Mouse (Mus musculus) C2C12 (cell line): Measurements from ENCODE around the gene Nip7. TPM values are rescaled to one million over a fixed set of nuclear protein-coding genes. Genes with fewer than 3 reads are reported as not detected.

ENCODE experiments used
- H3K27me3 ChIP-seq: one replicate; pipeline ENCODE4 v1.6.1; 2011; ENCODE audit not compliant: control insufficient read depth, insufficient read depth, insufficient read length
- H3K36me3 ChIP-seq: one replicate; pipeline ENCODE4 v1.6.1; 2011; ENCODE audit not compliant: control insufficient read depth, insufficient read depth
- H3K4me3 ChIP-seq: one replicate; pipeline ENCODE4 v1.5.1; 2011; ENCODE audit warnings: mild to moderate bottlenecking, control low read depth; ENCODE audit not compliant: poor library complexity, insufficient read depth, severe bottlenecking
- H3K79me2 ChIP-seq: one replicate; pipeline ENCODE4 v1.6.1; 2011; ENCODE audit not compliant: control insufficient read depth, insufficient read depth
- H3K79me3 ChIP-seq: one replicate; pipeline ENCODE4 v1.6.1; 2011; ENCODE audit warnings: low read depth, control low read depth
- H3ac ChIP-seq: one replicate; pipeline ENCODE3; 2011; ENCODE audit warnings: low read depth; ENCODE audit not compliant: control insufficient read depth, insufficient read length
- CEBPB ChIP-seq: IDR thresholded peaks from one replicate; pipeline ENCODE4 v1.6.1; 2011; ENCODE audit warnings: low read depth, mild to moderate bottlenecking, control low read depth, moderate library complexity
- CTCF ChIP-seq: IDR thresholded peaks from one replicate; pipeline ENCODE4 v1.5.1; 2011; ENCODE audit not compliant: control insufficient read depth, insufficient read depth, insufficient read length
- FOSL1 ChIP-seq: IDR thresholded peaks from one replicate; pipeline ENCODE4 v1.8.0; 2011; ENCODE audit warnings: mild to moderate bottlenecking, low read length; ENCODE audit not compliant: poor library complexity, insufficient read depth, severe bottlenecking
- MAX ChIP-seq: IDR thresholded peaks from one replicate; pipeline ENCODE4 v1.6.1; 2011; ENCODE audit warnings: mild to moderate bottlenecking, control low read depth
- MYOD1 ChIP-seq: IDR thresholded peaks from one replicate; pipeline ENCODE4 v1.6.1; 2011; ENCODE audit warnings: low read depth; ENCODE audit not compliant: control insufficient read depth, insufficient read length
- MYOG ChIP-seq: IDR thresholded peaks from one replicate; pipeline ENCODE4 v1.6.1; 2011; ENCODE audit not compliant: control insufficient read depth, insufficient read length; ENCODE audit errors: extremely low read depth
- USF1 ChIP-seq: IDR thresholded peaks from one replicate; pipeline ENCODE4 v1.6.1; 2011; ENCODE audit warnings: low read depth, mild to moderate bottlenecking, control low read depth, moderate library complexity
- polyA plus RNA-seq: library from polyadenylated mRNA; unstranded; fragments of >200 nt; fragmentation: generic; extraction: Trizol; gene quantifications from one replicate; pipeline ENCODE4 v1.2.1, GENCODE M21; 2012; ENCODE audit warnings: missing spikeins

The Nip7 gene
- polyA plus RNA-seq, 1 experiment: 119 TPM

DNA sequence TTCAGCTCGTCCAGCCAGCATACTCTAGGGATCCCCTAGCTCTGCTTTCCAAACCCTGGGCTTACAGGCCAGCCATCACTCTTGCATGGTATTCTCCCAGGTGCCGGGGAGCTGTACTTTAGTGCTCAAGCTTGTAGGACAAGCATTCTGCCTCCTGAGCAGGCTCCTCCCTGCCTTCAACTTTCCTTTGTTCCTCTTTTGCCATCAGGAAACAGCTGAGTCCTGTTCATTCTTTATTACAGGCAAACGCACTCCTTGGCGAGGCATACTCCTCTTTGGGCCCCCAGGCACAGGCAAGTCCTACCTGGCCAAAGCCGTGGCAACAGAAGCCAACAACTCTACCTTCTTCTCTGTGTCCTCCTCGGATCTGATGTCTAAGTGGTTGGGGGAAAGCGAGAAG is 16.0 kb upstream of the Nip7 start:
- no peak overlapping the region for H3ac ChIP-seq
- H3K79me2 ChIP-seq: peaks cover 5% of the 10 kb centered on the region
- H3K27me3 ChIP-seq: no peaks in the 10 kb centered on the region
- no peaks in the 10 kb centered on the region for H3K79me3 ChIP-seq
- H3K4me3 ChIP-seq: no peak overlapping the region
- H3K36me3 ChIP-seq: peaks cover 59% of the 10 kb centered on the region
- no peak for TF ChIP-seq FOSL1
- TF ChIP-seq CTCF: no peak
- TF ChIP-seq MYOD1: no peak
- no peak for TF ChIP-seq USF1

DNA sequence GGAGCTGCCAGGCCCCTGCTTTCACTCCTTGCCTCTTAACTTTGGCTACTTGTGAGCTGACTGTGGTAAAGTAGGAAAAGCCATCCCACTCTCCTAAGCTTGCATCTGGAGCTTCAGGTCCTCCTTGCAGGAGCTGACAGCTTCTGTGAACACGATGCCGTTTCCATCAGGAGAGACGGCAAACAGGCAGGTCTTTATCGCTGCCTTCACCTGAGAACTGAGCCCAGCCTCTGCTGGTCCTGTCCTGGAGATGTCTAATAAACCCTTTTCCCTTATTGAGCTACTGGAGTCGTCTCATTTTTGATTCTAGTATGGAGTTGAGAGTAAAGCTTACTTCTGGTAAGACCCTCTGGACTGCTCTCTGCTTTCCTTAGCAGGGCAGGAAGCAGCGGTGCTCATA is 11.2 kb upstream of the Nip7 start:
- Histone ChIP-seq H3K79me2 (peaks cover 54% of the 10 kb centered on the region), H3ac (no peak overlapping the region), H3K36me3 (peaks cover 72% of the 10 kb centered on the region), H3K79me3 (peaks cover 12% of the 10 kb centered on the region), H3K27me3 (no peaks in the 10 kb centered on the region), H3K4me3 (no peak overlapping the region)
- TF ChIP-seq USF1: no peak
- no peak for TF ChIP-seq MYOD1
- no peak for TF ChIP-seq CTCF
- no peak for TF ChIP-seq MAX
- TF ChIP-seq FOSL1: no peak
- no peak for TF ChIP-seq CEBPB
- TF ChIP-seq MYOG: no peak

GRCm38 (mm10) chr8:107046976-107047375 is 9.7 kb upstream of the Nip7 start:
- Histone ChIP-seq H3K27me3 (no peaks in the 10 kb centered on the region), H3ac (no peak overlapping the region), H3K79me2 (peaks cover 56% of the 10 kb centered on the region), H3K36me3 (peaks cover 75% of the 10 kb centered on the region), H3K79me3 (peaks cover 12% of the 10 kb centered on the region), H3K4me3 (no peak overlapping the region)
- no peak for TF ChIP-seq CEBPB
- TF ChIP-seq FOSL1: no peak
- TF ChIP-seq MYOG: no peak
- TF ChIP-seq MYOD1: no peak
- no peak for TF ChIP-seq USF1
- no peak for TF ChIP-seq CTCF
- no peak for TF ChIP-seq MAX

DNA sequence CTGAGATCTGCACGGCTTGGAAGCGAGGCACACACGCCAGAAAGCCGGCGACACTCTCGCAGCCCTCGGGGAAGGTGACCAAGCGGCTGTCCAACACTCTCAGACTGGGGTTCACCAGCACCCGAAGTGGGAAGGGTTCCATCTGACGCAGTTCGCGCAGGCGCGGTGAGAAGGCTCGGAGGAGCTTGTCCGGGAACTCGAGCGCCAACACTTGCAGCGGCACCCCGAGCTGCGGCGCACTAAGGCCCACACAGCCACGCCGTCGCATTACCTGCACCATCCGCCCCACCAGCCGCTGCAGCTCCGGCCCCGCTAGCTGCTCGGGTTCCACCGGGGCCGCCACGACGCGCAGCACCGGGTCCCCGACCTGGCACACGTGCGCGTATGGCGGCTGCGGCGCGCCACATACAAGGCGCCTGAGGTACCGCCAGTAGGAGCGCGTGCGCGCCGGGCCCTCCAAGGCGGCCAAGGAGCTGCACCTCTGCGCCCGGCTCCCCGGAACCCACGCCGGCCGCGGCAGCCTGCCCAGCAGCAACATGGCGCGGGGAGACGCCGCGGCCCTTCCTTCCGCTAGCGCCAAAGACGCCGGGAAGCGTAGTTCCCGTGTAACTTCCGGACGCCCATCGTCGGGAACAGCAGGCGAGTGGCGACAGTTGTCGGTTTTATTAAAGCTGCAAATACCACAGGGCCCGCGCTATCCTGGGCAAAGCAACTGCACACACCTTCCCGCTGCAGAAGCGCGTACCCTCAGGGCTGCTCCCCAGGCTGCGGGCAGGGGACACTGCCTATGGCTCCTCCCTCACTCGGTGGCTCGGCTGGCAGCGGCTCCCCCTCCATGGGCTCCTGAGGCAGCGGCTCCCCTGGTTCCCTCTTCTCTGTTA is 8.4 kb upstream of the Nip7 start, which contains the start of gene Pdf:
Pdf (minus strand) TSS at position 554 of the 881 bp plus-strand sequence.
- peaks cover 72% of the 10 kb centered on the region for H3K36me3 ChIP-seq

GRCm38 (mm10) chr8:107049480-107049879 is 7.2 kb upstream of the Nip7 start:
- Histone ChIP-seq H3K79me3 (peaks cover 14% of the 10 kb centered on the region), H3K36me3 (peaks cover 70% of the 10 kb centered on the region), H3K27me3 (no peaks in the 10 kb centered on the region), H3ac (no peak overlapping the region), H3K4me3 (no peak overlapping the region), H3K79me2 (peaks cover 79% of the 10 kb centered on the region)
- no peak for TF ChIP-seq MYOD1
- no peak for TF ChIP-seq MYOG
- TF ChIP-seq CEBPB: no peak
- TF ChIP-seq MAX: no peak
- TF ChIP-seq CTCF: no peak
- TF ChIP-seq FOSL1: no peak
- no peak for TF ChIP-seq USF1

More for the DNA sequence above, 8.4 kb upstream of the Nip7 start, which contains the start of gene Pdf:
- Histone ChIP-seq H3ac (peak within 1 kb of the TSS; percentile 70), H3K79me2 (peaks cover 68% of the 10 kb centered on the region), H3K79me3 (peaks cover 12% of the 10 kb centered on the region), H3K27me3 (no peaks in the 10 kb centered on the region), H3K4me3 (peak within 1 kb of the TSS; percentile 55)
- no peak for TF ChIP-seq CTCF
- TF ChIP-seq MYOG: no peak
- TF ChIP-seq USF1: no peak
- TF ChIP-seq MAX: peak; percentile 71
- TF ChIP-seq MYOD1: no peak

DNA sequence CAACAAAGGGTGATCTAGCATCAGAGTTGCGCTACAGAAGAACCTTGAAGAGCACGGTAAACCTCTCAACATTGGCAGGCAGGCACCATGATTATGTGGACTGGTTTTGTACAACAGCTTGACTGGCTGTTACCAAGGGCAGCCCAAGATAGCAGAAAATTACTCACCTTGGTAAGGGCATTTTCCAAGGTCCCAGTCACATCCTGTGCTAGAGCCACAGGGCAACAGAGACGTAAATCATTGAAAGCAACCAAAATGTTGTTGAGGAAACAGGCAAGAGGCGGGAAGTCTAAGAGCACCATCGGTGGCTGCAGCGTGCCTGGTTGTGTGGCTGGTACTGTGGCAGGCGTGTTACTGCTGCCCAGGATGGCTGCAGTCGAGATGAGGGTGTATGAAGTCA is 4.6 kb upstream of the Nip7 start:
- Histone ChIP-seq H3ac (no peak overlapping the region), H3K79me3 (peaks cover 24% of the 10 kb centered on the region), H3K27me3 (no peaks in the 10 kb centered on the region), H3K4me3 (no peak overlapping the region), H3K79me2 (peaks cover 85% of the 10 kb centered on the region), H3K36me3 (peaks cover 44% of the 10 kb centered on the region)
- TF ChIP-seq USF1 (no peak), FOSL1 (no peak), MYOD1 (no peak)
